Mouse (Mus musculus): Measurements from ENCODE around the gene Hsd17b1. TPM values are rescaled to one million over a fixed set of nuclear protein-coding genes. Genes with fewer than 3 reads are reported as not detected.

Hsd17b1 gene
- polyA plus RNA-seq, 1 experiment from 2014 or later: 0.48 TPM

DNA sequence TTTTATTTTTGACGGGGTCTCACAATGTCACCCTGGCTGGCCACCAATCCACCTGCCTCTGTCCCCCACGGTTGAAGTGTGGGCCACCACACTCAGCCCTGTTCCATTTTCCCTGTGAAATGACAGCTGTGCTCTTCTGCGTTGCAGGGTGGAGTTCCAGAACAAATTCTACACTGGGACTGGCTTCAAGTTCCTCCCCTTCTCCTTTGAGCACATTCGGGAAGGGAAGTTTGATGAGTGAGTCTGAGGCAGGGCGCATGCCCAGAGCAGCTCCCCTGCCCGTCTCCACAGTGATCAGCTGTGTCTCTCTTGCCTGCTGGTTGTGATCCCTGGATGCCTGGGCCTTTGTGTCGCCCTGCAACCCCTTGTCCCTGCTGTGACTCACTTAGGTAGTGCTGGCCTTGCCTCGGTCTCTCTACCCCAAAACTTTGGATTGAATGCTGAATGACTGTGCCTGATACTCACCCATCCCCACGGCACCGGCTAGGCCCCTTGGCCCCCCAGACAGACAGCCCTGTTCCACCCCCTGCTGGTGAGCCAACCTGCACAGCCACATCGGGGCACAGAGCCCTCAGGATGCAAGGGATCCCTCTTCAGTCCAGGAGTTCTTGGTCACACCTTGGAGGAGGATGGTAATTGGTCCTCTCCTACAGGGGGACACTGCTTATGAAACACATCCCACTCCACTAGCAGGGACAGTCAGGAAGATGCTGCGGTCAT is 15.9 kb upstream of the Hsd17b1 start:
- WGBS: 74% methylated on average over 12 of the region's 12 CpGs
- H3K27me3 ChIP-seq: no peaks in the 10 kb centered on the region
- H3K9ac ChIP-seq: no peak overlapping the region
- no peak overlapping the region for H3K4me3 ChIP-seq
- peaks cover 35% of the 10 kb centered on the region for H3K36me3 ChIP-seq
- H3K9me3 ChIP-seq: no peaks in the 10 kb centered on the region
- peak overlapping the region; percentile 64; the same call in 1 of the 2 replicates for H3K27ac ChIP-seq (replicated peaks)
- ATAC-seq (ENCODE audit: low FRiP score, low read depth): no peak
- no peak overlapping the region for H3K4me2 ChIP-seq
- H3K4me1 ChIP-seq (replicated peaks): peaks cover 11% of the 10 kb centered on the region

GRCm38 (mm10) chr11:101062971-101063675 is 15.1 kb upstream of the Hsd17b1 start:
- Histone ChIP-seq H3K36me3 (peaks cover 33% of the 10 kb centered on the region), H3K4me1 (replicated peaks) (peaks cover 12% of the 10 kb centered on the region), H3K4me2 (no peak overlapping the region), H3K27ac (replicated peaks) (peak overlapping the region; percentile 64), H3K4me3 (no peak overlapping the region), H3K9me3 (no peaks in the 10 kb centered on the region), H3K9ac (no peak overlapping the region), H3K27me3 (no peaks in the 10 kb centered on the region)
- ATAC-seq (ENCODE audit: low FRiP score, low read depth): no peak
- 76% methylated on average over 14 of the region's 14 CpGs for WGBS

- WGBS: 59% methylated on average over 12 of the region's 12 CpGs
- ATAC-seq (ENCODE audit: low FRiP score, low read depth): no peak; the same call in 1 of the 2 replicates
Measured at GRCm38 (mm10) chr11:101063676-101064327, 14.4 kb upstream of the Hsd17b1 start.

DNA sequence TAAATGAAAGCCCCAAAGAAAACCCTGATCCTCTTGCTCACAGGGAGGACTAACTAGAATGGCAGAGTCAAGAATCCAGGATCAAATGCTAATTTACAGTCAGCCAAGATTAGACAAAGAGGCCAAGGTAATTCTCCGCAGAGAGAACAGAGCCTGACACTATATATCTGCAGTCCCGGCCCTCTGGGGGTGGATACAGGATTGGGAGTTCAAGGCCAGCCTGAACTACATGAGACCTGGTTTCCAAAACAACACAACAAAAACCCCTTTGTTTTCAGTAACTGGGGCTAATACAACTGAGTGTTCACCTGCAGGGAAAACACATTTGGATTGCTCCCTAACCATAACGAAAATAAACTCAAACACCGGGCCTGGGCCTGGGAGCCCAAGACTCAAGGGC is 13.7 kb upstream of the Hsd17b1 start:
- peaks cover 22% of the 10 kb centered on the region for H3K36me3 ChIP-seq
- H3K4me2 ChIP-seq: no peak overlapping the region
- no peak overlapping the region for H3K4me3 ChIP-seq
- peak overlapping the region; percentile 64 for H3K27ac ChIP-seq (replicated peaks)
- no peak overlapping the region for H3K9ac ChIP-seq
- H3K9me3 ChIP-seq: no peaks in the 10 kb centered on the region
- ATAC-seq (ENCODE audit: low FRiP score, low read depth): no peak
- peaks cover 16% of the 10 kb centered on the region for H3K4me1 ChIP-seq (replicated peaks)
- H3K27me3 ChIP-seq: no peaks in the 10 kb centered on the region
- WGBS: 85% methylated on average over 4 of the region's 4 CpGs

More at GRCm38 (mm10) chr11:101063676-101064327, 14.4 kb upstream of the Hsd17b1 start:
- peaks cover 12% of the 10 kb centered on the region for H3K4me1 ChIP-seq (replicated peaks)
- no peaks in the 10 kb centered on the region for H3K27me3 ChIP-seq
- no peaks in the 10 kb centered on the region for H3K9me3 ChIP-seq
- no peak overlapping the region for H3K4me3 ChIP-seq
- peak overlapping the region; percentile 64 for H3K27ac ChIP-seq (replicated peaks)
- H3K9ac ChIP-seq: no peak overlapping the region
- peaks cover 26% of the 10 kb centered on the region for H3K36me3 ChIP-seq
- H3K4me2 ChIP-seq: no peak overlapping the region

DNA sequence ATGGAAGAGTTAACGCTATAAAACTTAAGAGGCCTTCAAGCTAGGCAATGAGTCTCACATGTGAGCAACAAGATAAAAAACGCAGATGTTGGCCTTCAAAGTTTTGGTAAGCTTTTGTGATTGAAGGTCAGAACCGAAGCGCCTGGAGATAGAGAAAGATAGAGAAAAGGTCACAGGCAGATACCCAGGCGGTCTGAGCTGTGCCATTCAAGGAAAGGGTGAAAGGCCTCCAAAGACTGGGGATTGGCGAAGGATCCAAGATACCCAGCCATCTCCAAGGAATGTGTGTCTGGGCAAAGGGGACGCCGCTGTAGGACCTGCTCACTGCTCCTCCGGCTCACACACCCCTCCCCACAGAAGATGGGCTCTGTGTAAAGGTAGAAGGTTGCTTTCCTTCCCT is 13.2 kb upstream of the Hsd17b1 start:
- Histone ChIP-seq H3K27me3 (no peaks in the 10 kb centered on the region), H3K4me3 (no peak overlapping the region), H3K4me2 (no peak overlapping the region), H3K9me3 (no peaks in the 10 kb centered on the region), H3K36me3 (peaks cover 20% of the 10 kb centered on the region), H3K4me1 (replicated peaks) (peaks cover 19% of the 10 kb centered on the region), H3K27ac (replicated peaks) (no peak overlapping the region; the same call in 1 of the 2 replicates), H3K9ac (no peak overlapping the region)
- WGBS: 91% methylated on average over 9 of the region's 9 CpGs
- no peak for ATAC-seq (ENCODE audit: low FRiP score, low read depth)

GRCm38 (mm10) chr11:101066549-101067412 is 11.4 kb upstream of the Hsd17b1 start:
- ATAC-seq (ENCODE audit: low FRiP score, low read depth): no peak
- H3K4me3 ChIP-seq: peak overlapping the region; percentile 26
- peaks cover 28% of the 10 kb centered on the region for H3K4me1 ChIP-seq (replicated peaks)
- H3K27ac ChIP-seq (replicated peaks): peak overlapping the region; percentile 46; the same call in 1 of the 2 replicates
- 22% methylated on average over 18 of the region's 18 CpGs for WGBS
- no peaks in the 10 kb centered on the region for H3K9me3 ChIP-seq
- peaks cover 14% of the 10 kb centered on the region for H3K36me3 ChIP-seq
- peak overlapping the region; percentile 56 for H3K4me2 ChIP-seq
- H3K9ac ChIP-seq: no peak overlapping the region
- no peaks in the 10 kb centered on the region for H3K27me3 ChIP-seq

DNA sequence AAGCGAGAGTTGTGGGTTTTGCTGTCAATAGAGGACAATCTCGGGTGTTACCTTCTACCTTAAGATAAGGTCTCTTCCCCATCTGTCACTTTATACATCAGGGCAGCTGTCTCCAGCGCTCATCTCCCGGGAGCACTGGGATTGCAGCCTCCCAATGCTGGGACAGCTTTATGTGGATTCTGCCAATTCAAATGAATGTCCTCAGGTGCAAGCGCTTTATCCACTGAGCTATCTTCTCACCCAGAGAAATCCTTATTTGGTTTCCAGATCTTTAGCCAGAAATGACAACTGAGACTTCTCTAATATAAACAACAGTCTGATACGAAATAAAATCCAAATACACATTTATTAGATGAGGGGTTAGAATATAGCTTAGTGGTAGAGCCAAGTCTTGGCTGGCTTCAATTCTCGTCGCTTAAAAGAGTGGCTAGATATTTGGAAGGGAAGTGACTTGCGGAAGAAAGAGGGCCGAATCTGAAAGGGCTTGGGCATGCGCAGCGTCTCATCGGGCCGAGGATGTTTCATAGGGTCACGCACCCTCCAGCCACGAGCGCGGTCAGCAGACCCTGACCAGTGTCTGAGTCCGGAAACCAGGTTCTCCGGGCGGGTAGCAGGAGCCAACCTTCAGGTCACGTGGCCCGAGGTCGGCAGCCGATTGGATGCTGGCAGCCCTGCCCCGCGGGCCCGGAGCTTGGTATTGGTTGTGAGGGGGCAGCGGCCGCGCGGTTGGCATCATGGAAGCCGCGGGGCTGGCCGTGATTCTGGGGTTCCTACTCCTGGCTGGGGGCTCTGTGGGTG is 8.6 kb upstream of the Hsd17b1 start, which contains the start of gene Naglu:
Gene Naglu (plus strand): TSS at position 622 of the 798 bp plus-strand sequence.
- peak; percentile 89 for ATAC-seq (ENCODE audit: low FRiP score, low read depth)
- 4% methylated on average over 35 of the region's 35 CpGs for WGBS
- Histone ChIP-seq H3K36me3 (no peaks in the 10 kb centered on the region), H3K4me2 (peak within 1 kb of the TSS; percentile 77), H3K4me1 (replicated peaks) (peaks cover 24% of the 10 kb centered on the region), H3K4me3 (peak within 1 kb of the TSS; percentile 80), H3K27ac (replicated peaks) (peak within 1 kb of the TSS; percentile 85), H3K27me3 (no peaks in the 10 kb centered on the region), H3K9ac (peak within 1 kb of the TSS; percentile 66), H3K9me3 (no peaks in the 10 kb centered on the region)

- peak overlapping the region; percentile 80 for H3K4me3 ChIP-seq
- peaks cover 24% of the 10 kb centered on the region for H3K4me1 ChIP-seq (replicated peaks)
- peak; percentile 74 for ATAC-seq (ENCODE audit: low FRiP score, low read depth)
- no peaks in the 10 kb centered on the region for H3K27me3 ChIP-seq
- peak overlapping the region; percentile 77 for H3K4me2 ChIP-seq
- under 1% methylated on average over 36 of the region's 36 CpGs for WGBS
- peak overlapping the region; percentile 85 for H3K27ac ChIP-seq (replicated peaks)
- no peaks in the 10 kb centered on the region for H3K36me3 ChIP-seq
- peak overlapping the region; percentile 66 for H3K9ac ChIP-seq
- no peaks in the 10 kb centered on the region for H3K9me3 ChIP-seq
Measured at GRCm38 (mm10) chr11:101070189-101070527, 8.1 kb upstream of the Hsd17b1 start.

DNA sequence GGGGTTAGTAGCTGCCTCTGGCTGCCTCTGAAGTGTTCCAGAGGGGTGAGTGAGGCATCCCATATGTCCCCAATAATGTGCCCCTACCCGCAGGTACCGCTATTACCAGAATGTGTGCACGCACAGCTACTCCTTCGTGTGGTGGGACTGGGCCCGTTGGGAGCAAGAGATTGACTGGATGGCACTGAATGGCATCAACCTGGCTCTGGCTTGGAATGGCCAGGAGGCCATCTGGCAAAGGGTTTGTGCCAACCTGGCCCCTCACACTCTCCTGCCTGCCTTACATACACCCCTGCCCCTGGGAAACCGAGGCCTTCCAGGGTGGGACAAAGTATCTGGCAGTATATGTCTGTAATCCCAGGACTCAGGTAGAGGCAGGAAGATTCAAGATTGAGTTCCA is 7.2 kb upstream of the Hsd17b1 start:
- peak; percentile 9; the same call in 1 of the 2 replicates for ATAC-seq (ENCODE audit: low FRiP score, low read depth)
- Histone ChIP-seq H3K4me2 (peak overlapping the region; percentile 77), H3K36me3 (no peaks in the 10 kb centered on the region), H3K27me3 (no peaks in the 10 kb centered on the region), H3K4me1 (replicated peaks) (peaks cover 24% of the 10 kb centered on the region), H3K27ac (replicated peaks) (no peak overlapping the region), H3K9ac (peak overlapping the region; percentile 66; the same call in 1 of the 2 replicates), H3K9me3 (no peaks in the 10 kb centered on the region), H3K4me3 (peak overlapping the region; percentile 80; the same call in 1 of the 2 replicates)
- 64% methylated on average over 6 of the region's 6 CpGs for WGBS

DNA sequence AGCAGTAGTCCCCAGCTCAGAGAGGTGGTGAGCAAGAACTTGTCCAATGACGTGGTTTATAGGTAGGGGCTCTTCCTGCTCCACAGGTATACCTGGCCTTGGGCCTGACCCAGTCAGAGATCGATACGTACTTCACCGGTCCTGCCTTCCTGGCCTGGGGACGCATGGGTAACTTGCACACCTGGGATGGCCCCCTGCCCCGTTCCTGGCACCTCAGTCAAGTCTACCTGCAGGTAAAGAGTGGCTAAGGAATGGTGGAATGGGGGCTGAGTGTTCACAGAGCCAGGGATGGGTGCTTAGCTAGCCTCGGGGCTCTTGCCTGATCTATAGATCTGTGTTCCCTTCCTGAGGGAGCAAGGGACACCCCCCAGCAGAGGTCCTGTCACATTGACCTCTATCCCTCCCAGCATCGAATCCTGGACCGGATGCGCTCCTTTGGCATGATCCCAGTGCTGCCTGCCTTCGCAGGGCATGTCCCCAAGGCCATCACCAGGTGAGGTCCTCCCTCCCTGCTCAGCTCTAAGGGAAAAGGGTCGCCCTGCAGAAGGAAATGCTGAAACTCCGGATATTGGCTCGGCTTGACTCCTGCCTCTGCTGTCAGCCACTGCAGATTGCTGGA is 6.3 kb upstream of the Hsd17b1 start:
- H3K9ac ChIP-seq: no peak overlapping the region
- no peak overlapping the region for H3K4me2 ChIP-seq
- no peak overlapping the region for H3K4me3 ChIP-seq
- no peak for ATAC-seq (ENCODE audit: low FRiP score, low read depth)
- no peaks in the 10 kb centered on the region for H3K9me3 ChIP-seq
- peaks cover 3% of the 10 kb centered on the region for H3K27me3 ChIP-seq
- H3K27ac ChIP-seq (replicated peaks): no peak overlapping the region
- H3K36me3 ChIP-seq: no peaks in the 10 kb centered on the region
- H3K4me1 ChIP-seq (replicated peaks): peaks cover 20% of the 10 kb centered on the region
- 82% methylated on average over 14 of the region's 14 CpGs for WGBS
